Mouse (Mus musculus) thymus, adult 2 months (tissue): Measurements from ENCODE around the gene Etaa1.

ENCODE experiments used
- CTCF ChIP-seq: fragments of 200-500 bp; IDR thresholded peaks from 2 replicates; pipeline ENCODE4 v1.5.1; 2012; ENCODE audit warnings: mild to moderate bottlenecking, control low read depth, low read length, moderate library complexity, borderline replicate concordance; ENCODE audit not compliant: control insufficient read depth, poor library complexity, insufficient read depth; ENCODE audit errors: extremely low read depth
- POLR2A ChIP-seq: fragments of 200-500 bp; IDR thresholded peaks from 2 replicates; pipeline ENCODE4 v1.6.1; 2012; ENCODE audit warnings: mild to moderate bottlenecking, low read length, control low read depth, moderate library complexity; ENCODE audit not compliant: control insufficient read depth, poor library complexity, insufficient read depth; ENCODE audit errors: extremely low read depth

DNA sequence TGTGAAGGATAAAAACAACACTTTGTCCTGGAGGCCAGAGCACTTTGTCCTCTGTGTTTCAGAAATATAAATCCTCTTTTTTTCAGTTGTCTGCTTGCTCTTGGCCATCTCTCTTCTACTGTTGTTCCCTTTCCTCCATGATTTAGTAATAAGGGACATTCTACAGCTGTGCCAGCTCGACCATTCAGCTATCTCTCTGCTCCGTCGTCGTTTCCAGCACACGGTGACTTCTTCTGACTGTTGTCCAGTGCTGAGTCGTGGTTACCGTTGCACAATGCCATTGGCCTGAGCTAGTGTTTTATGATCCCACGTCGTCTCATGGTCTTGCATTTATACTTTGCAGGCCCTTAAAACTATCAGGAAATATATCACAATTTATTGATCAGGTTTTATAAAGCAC lies 38.6 kb upstream of the Etaa1 start:
- TF ChIP-seq POLR2A: no peak
- TF ChIP-seq CTCF: no peak
